Mouse (Mus musculus): ENCODE data around the gene Pagr1a. TPM values are rescaled to one million over a fixed set of nuclear protein-coding genes. Genes with fewer than 3 reads are reported as not detected.

Gene Pagr1a
- polyA plus RNA-seq, 1 experiment, result 11.3 TPM

DNA sequence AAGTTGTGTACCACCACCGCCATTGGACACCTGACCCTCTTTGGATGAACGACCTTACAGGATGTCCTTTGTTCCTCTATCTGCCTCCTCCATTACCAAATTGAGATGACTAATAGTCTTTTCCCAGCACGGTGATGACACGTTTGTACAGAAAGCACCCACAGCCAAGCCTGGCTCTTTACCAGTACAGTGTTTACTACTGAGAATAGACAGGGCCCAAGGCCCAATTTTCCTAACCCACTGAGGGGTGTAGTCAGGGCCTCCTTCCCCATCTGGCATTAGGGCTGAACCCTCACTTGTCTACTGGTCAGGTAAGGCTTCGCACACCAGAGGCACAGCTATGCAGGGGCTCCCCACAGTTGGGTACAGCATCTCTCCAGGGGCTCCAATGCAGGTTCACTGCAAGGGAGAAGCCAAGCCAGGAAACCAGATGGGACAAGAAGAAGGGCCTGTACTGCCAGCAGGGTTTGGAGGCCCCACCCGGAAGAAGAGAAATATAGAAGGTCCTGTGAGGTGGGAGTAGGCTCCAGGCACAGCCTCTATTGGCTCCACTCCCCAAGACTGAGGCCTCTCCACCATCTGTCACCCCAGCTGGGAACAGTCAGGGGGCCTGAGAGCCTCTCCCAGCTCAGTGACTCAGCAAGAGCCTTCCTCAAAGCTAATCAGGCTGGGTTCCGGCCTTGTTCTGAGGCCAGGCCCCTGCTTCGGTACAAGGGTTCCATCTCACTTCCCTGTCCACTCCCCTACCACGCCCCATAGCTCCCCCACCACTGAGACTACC lies 8.7 kb downstream of the Pagr1a start:
- WGBS, result 18% methylated on average over 9 of the region's 9 CpGs

DNA sequence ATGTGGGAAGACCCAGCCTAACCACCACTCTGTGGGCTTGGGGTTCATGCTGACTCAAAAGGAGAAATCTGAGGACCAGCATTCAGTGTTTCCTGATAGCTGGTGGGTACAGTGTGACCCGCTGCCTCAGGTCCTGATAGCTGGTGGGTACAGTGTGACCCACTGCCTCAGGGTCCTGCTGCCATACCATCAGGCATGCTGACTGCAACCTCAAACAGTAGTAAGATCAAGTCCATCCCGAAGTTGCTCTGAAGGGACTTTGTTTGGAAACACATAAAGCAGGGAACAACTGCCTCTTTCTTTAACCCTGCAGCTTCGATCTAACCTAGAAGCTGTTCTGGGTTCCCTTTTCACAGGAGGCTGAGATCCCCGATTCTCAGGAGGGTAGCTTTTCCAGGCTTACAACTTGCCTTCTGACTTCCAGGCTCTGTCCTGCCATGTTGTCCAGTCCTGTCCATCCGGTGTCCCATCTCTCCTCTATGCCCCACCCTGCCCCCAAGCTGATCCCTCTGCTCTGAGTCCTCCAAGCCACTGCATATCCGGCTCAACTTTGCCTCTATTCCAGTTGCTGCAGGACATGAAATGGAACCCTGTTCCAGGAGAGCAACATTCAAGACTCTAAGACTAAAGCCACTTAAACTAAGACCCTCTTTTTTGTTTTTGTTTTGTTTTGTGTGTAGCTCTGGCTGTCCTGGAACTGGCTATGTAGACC lies 9.7 kb downstream of the Pagr1a start:
- 66% methylated on average over 6 of the region's 6 CpGs for WGBS

More for the DNA sequence above, 8.7 kb downstream of the Pagr1a start:
- peak; percentile 91 for DNase-seq (ENCODE audit: low read depth, low spot score)

DNA sequence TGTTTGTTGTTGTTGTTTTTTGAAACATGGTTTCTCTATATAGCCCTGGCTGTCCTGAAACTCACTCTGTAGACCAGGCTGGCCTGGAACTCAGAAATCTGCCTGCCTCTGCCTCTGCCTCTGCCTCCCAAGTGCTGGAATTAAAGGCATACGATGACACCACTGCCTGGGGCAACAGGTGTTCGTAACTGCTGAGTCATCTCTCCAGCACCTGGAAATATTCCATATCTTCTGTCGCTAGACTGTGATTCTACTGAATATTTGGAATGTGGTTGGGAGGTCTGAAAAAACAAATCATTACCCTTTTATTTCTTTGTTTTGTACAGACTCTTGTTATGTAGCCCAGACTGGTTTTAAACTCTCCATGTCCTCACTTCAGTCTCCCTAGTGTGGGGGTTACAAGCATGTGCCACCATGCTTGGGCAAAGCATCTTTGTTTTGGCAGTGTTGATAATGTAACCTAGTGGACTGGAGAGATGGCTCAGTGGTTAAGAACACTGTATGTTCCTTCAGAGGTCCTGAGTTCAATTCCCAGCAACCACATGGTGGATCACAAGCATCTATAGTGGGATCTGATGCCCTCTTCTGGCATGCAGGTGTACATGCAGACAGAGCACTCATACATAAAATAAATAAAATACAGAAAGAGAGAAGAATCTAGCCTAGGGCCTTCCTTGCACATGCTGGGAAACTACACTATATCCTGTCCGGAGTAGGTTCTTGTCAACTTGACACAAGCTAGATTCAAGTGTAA lies 12.9 kb downstream of the Pagr1a start:
- 37% methylated on average over 4 of the region's 4 CpGs for WGBS
- DNase-seq (ENCODE audit: low read depth, low spot score), result no peak

More for the DNA sequence above, 9.7 kb downstream of the Pagr1a start:
- DNase-seq (ENCODE audit: low read depth, low spot score), result no peak

DNA sequence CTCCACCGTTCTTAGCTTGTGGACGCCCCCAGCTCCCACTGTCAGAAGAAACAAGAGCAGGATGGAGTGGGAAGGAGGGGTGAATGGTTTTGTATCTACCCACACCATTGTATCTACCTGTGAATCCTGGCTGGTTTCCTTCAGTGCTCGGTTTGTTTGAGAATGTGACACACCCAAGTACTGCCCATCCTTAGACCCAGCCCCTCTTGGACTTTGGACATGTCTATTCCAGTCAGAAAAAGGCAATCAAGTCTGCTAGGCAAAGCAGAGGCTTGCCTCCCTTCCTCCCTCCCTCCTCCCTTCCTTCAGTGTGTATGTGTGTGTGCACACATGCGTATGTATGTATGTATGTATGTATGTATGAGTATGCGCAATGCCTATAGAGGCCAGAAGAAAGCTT lies 13.5 kb downstream of the Pagr1a start:
- 26% methylated on average over 5 of the region's 5 CpGs for WGBS
- DNase-seq (ENCODE audit: low read depth, low spot score), result peak; percentile 97

DNA sequence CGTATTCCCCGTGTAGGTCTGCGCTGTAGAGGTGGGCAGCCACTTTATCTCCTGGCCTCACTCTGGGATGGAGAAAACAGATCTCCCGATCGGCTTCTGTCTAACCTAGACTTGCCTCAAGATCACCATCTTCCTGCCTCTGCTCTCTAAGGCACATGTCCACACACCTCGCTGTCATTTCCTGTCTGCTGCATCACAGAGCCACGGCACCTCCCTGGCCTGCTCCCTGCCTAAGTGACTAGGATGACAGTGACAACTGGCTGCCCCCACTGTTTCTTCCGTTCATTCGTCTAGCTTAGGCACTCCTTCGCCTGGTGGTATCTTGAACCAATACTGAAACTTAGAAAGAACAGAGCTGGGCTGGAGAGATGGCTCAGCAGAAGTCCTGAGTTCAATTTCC lies 17.6 kb downstream of the Pagr1a start:
- DNase-seq (ENCODE audit: low read depth, low spot score), result no peak
- WGBS, result 83% methylated on average over 10 of the region's 10 CpGs

DNA sequence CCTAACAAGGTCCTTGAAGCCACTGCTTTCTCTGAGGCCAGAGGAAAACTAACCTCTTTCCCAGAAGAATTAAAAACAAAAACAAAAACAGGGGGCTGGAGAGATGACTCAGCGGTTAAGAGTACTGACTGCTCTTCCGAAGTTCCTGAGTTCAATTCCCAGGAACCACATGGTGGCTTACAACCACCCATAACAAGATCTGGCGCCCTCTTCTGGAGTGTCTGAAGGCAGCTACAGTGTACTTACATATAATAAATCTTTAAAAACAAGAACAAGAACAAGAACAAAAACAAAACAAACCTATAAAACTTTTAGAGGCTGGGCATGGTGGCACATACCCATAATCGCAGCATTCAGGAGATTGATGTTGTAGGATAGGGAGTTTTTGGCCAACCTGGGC lies 20.7 kb downstream of the Pagr1a start:
- WGBS, result 83% methylated on average over 4 of the region's 4 CpGs
- no peak for DNase-seq (ENCODE audit: low read depth, low spot score)

DNA sequence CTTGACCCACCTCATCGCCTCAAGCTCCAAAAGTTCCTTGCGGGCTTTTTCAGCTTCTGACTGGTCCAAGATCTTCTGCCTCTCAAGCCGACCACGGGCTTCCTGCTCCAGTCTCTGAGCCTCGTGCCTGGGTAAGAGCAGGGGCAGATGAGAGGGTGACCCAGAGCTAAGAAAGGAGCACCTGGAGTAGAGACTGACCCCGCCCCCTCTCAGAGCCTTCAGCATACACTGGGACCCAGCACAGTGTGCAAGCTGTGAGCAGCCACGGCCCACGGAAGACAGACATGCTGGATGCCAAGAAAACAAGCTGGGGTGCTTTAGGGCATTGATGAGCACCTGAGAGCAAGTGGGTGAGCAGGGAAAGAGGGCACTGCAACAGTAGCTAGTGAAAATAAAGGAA lies 28.3 kb downstream of the Pagr1a start:
- DNase-seq (ENCODE audit: low read depth, low spot score), result no peak
- WGBS, result 81% methylated on average over 8 of the region's 8 CpGs

DNA sequence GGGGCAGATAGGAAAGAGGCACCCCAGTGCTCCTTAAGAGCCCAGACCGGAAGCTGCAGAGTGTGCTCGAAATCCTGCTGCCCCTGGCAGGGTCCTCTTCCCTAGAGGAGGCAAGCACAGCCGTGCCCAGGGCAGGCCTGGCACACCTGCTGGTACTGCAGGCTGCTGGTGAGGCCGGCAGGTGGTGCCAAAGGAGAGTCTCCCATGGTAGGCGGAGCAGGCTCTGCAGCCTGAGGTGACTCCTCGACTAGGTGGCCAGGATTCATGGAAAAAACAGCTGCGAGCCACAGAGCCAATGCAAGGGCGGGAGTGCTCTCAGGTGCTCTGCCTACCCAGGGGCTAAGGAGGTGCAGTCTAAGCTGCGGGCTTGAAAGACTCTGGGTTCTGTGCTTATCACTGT lies 30.8 kb downstream of the Pagr1a start:
- 33% methylated on average over 9 of the region's 9 CpGs for WGBS
- no peak for DNase-seq (ENCODE audit: low read depth, low spot score)

DNA sequence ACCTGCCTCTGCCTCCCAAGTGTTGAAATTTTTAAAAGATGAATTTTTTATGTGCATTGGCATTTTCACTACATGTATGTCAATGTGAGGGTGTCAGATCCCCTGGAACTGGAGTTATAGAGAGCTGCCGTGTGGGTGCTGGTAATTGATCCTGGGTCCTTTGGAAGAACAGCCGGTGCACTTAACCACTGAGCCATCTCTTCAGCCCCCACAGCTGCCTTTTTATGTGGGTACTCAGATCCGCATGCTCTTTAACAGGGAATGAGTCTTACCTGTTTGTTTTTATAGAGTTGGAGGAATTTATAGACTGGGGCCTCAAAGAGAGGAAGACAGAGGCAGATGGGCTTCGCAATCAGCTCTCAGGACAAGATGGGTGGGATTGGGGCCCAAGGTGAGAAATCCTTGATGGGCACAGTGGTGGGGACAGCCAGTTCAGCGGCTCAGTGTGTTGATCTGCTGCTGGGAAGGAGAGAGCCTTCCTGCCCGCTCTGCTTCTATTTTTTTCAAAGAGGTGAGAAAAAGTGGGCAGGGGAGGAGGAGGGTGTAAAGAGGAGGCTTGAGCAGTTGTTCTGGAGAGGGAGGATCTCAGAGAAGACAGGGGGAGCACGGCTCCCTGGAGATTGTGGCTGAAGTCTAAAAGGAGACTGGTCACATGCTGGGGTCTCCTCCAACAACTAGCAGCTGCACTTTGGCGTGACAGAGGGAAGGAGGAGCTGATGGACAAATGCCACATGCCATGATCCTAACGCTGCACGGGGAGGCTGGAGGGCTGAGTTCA lies 32.3 kb downstream of the Pagr1a start:
- DNase-seq (ENCODE audit: low read depth, low spot score), result no peak
- WGBS, result 64% methylated on average over 10 of the region's 10 CpGs

DNA sequence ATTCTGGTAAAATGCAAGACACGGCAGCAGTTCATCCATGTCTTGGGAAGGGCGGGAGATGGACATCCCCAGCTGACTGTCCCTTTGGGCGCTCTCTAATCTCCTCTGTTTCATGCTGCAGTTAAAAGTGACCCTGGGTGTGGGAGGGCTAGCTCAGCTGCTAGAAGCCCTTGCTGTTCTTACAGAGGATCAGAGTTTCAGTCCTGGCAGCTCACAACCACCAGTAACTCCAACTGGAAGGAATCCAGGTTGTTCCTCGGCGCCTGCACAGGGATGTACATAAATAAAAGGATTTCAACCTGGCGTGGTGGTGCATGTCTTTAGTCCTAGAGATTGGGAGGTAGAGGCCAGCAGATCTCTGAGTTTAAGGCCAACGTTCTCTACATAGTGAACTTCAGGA lies 34.0 kb downstream of the Pagr1a start:
- 73% methylated on average over 7 of the region's 7 CpGs for WGBS
- DNase-seq (ENCODE audit: low read depth, low spot score), result no peak

DNA sequence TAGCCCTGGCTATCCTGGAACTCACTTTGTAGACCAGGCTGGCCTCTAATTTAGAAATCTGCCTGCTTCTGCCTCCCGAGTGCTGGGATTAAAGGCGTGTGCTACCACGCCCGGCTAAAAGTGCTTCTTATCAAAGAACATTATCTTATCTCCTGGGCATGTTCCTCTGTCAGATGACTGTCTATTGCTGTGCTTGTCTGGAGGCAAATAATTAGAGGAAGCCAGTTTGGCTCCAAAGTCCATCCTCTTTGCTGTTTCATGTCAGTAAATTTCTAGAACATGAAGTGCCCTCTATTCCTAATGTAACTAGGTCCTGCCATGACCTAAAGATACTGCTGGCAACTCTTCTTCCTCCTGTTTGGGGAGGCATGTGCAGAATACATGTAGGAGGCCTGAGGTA lies 35.1 kb downstream of the Pagr1a start:
- 36% methylated on average over 4 of the region's 4 CpGs for WGBS
- DNase-seq (ENCODE audit: low read depth, low spot score), result no peak

DNA sequence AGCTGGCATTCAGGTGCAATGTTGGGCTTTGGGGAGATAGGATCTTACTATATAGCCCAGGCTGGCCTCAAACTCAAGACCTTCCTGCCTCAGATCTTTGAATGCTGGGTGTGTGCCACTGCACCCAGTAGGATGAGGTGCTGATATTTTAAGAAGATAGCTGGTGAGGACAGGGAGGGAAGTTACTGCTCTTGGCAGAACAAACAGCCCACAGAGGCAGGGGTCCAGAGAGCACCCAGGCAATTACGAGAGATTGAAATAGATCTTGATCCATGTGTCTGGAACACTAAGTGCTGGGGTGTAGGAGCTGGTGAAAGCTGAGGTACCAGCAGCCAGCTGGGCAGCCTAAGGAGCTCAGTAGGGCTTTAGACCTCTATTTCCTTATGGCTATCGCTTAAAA lies 35.6 kb downstream of the Pagr1a start:
- 97% methylated on average over 2 of the region's 2 CpGs for WGBS
- no peak for DNase-seq (ENCODE audit: low read depth, low spot score)

DNA sequence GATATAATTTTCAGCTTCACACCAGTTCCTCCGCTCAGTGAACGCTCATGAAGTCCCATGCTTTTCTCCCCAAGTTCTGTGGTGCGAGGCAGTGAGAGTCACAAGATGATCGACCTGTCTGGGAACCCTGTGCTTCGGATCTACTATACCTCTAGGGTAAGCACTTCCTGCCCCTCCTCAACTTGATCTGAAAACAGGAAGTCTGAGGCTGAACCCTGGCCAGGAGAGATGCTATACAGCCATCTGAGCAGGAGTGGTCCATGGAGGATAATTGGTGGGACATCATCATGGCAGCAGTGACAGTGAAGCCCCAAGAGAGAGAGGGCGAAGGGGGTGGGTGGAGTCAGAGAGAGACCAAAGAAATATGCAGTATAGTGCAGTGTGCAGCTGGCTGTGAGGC lies 38.3 kb downstream of the Pagr1a start:
- DNase-seq (ENCODE audit: low read depth, low spot score), result no peak
- 91% methylated on average over 6 of the region's 6 CpGs for WGBS

DNA sequence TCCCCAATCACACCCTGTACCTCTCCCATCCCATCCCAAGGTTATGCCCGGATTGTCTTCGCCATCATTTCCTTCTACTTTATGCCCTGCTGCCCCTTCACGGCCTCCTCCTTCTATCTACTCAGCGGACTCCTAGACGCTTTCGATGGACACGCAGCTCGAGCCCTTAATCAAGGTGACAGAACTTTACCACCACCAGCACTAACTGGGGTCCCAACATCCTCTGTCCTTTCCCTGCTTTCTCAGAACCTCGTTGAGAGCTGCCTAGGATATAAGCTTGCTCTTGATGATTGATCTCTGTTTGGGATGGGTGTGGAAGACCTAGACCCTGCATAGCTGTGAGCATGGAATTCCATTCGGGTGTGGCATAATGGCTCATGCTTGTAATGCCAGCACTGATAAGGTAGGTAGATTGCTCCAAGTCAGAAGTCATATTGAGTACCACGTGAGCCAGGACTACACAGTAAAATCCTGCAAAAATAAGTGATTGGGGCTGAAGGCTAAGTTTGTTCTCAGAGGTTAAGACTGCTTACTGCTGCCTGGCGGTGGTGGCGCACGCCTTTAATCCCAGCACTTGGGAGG lies 40.2 kb downstream of the Pagr1a start:
- peak; percentile 67 for DNase-seq (ENCODE audit: low read depth, low spot score)
- 12% methylated on average over 14 of the region's 14 CpGs for WGBS

DNA sequence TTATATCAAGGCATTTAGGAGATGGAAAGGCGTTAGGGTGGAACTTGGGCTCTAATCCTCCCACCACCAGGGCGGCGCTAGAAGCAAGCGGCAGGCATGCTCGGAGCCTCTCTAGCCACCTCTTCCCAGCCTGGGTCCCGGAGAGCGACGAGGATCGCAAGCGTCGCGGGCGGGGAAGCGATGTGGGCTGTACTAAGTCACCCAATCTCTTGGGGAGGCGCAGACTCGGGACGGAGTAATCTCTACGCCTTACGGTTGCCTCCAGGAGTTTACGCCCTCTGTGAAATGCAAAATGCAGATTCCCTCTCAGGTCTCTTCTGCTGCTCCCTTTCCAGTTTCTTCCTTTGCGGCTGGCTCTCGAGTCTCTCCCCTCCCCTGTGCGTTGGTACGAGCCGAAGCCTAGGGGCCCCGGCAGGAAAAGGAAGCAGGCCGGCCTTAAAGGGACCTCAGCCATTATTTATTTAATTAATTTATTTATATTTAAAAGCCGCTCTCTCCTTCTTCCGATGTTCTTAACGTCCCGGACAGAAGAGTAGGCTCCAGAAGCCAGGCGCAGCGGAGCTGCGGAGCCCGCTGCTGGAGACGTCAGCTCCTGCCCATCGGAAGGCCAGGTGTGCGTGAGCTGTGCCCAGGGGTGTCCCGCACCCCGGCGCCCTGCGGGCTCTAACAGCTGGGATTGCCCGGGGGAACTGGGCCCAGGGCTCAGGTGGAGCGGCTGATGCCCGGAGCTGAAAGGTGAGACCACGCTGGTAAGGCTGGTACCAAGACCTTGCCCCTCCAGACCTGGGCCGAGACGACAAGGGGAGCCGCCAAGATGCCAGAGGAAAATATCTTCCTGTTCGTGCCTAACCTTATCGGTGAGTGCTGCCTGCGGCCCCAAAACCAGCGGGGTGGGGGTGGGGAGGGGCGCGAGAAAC lies 40.9 kb downstream of the Pagr1a start, which contains the start of gene Cdiptos:
Cdiptos (minus strand) TSS at position 149 of the 917 bp plus-strand sequence.
- WGBS, result under 1% methylated on average over 55 of the region's 55 CpGs
- DNase-seq (ENCODE audit: low read depth, low spot score), result peak; percentile 89

DNA sequence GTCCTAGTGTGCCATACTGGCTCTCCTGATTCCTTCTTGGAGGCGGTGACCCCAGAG lies 41.4 kb downstream of the Pagr1a start, which contains the start of gene Cdipt:
Cdipt (plus strand) TSS at position 22 of the 57 bp plus-strand sequence.
- DNase-seq (ENCODE audit: low read depth, low spot score), result no peak
- WGBS, result 0% methylated on average over 1 of the region's 1 CpGs

DNA sequence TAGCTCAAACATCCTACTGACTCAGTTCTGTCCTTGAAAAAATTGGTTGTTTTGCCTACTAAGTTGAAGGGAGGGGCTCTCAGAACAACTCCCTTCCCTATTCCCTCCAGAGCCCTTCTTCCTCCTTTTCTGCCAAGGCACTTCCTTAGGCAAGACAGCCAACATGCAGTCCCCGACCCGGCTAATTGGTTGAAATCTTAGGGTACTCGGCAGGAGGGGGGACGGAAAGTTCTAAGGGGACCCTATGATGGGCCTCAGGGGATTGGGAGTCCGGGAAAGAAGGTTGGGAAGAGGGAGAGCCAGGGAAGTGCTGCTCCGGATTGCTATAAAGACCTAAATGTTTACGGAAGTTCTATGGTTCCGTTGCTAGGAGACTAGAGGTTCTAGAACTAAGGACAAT lies 41.7 kb downstream of the Pagr1a start:
- 5% methylated on average over 8 of the region's 8 CpGs for whole genome bisulfite sequencing
- DNase-seq (ENCODE audit: low read depth, low spot score), result no peak

DNA sequence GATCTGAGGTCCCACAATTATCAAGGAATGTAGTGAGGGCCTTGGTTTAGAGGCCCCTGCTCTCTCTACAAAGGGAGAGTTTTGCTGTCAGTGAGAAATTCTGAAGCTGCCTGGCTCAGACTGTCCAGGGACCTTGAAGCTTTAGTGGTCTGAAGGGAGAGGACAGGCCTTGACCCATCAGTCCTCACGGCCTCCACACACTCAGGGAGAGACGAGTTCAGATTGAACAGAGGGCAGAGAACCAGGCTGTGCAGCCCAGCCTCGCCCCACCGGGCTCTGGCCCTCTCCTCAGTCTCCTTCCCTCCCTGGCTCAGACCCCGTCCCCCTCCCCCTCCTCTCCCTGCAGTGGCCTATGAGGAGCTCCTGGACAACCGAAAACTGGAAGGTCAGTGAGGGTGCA lies 49.8 kb downstream of the Pagr1a start:
- WGBS, result 78% methylated on average over 6 of the region's 6 CpGs
- no peak for DNase-seq (ENCODE audit: low read depth, low spot score)

DNA sequence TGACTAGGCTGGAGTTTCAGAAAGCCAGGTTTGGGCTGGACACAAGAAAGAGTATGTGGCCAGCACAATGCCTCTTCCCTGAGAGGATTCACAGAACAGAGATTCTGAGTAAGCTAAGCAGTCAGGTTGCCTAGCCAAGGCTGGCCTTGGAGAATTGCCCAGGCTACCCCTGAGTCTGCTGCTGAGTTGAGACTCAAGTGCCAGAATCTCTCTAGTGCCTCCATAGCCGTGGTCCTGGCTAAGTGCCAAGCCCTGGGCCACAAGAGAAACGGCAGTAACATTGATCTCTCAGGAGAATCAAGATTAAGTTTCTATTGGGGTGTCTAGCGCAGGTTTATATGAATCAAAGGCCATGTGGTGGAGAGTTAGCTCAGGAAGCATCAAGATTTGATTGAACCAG lies 51.6 kb downstream of the Pagr1a start:
- DNase-seq (ENCODE audit: low read depth, low spot score), result no peak
- WGBS, result 31% methylated on average over 3 of the region's 3 CpGs

All from large intestine, adult 2 months (tissue).